Mouse (Mus musculus): ENCODE measurements at regions not wholly inside any gene's neighbourhood (a gene's known extent, or its start where the extent isn't known, plus 50 kb on each side); places are given as distances from the start of the nearest gene placed in this dataset.

GRCm38 (mm10) chr1:13424524-13424923, 2010.6 kb downstream of the A830018L16Rik start:
- no peak for DNase-seq (ENCODE audit: low spot score)

GRCm38 (mm10) chr1:13425601-13426327, 2011.9 kb downstream of the A830018L16Rik start:
- DNase-seq (ENCODE audit: low spot score): no peak

- peak; percentile 59 for DNase-seq (ENCODE audit: low spot score)
Observed at GRCm38 (mm10) chr1:13426328-13427067, 2012.6 kb downstream of the A830018L16Rik start.

GRCm38 (mm10) chr1:13427068-13427434, 2013.1 kb downstream of the A830018L16Rik start:
- DNase-seq (ENCODE audit: low spot score): no peak

GRCm38 (mm10) chr1:13427501-13428207, 2013.7 kb downstream of the A830018L16Rik start:
- no peak for DNase-seq (ENCODE audit: low spot score)

- no peak for DNase-seq (ENCODE audit: low spot score)
Observed at GRCm38 (mm10) chr1:13437747-13438394, 2024.0 kb downstream of the A830018L16Rik start.

- no peak for DNase-seq (ENCODE audit: low spot score)
Observed at GRCm38 (mm10) chr1:13442366-13442765, 2028.5 kb downstream of the A830018L16Rik start.

GRCm38 (mm10) chr1:13454534-13454933, 2040.6 kb downstream of the A830018L16Rik start:
- no peak for DNase-seq (ENCODE audit: low spot score)

GRCm38 (mm10) chr1:13455572-13455971, 2041.7 kb downstream of the A830018L16Rik start:
- no peak for DNase-seq (ENCODE audit: low spot score)

GRCm38 (mm10) chr1:13464311-13464710, 2050.4 kb downstream of the A830018L16Rik start:
- DNase-seq (ENCODE audit: low spot score): no peak

- no peak for DNase-seq (ENCODE audit: low spot score)
Observed at GRCm38 (mm10) chr1:13467174-13467573, 2053.3 kb downstream of the A830018L16Rik start.

- DNase-seq (ENCODE audit: low spot score): no peak
Observed at GRCm38 (mm10) chr1:13467886-13468630, 2054.2 kb downstream of the A830018L16Rik start.

GRCm38 (mm10) chr1:13494727-13495404, 2081.0 kb downstream of the A830018L16Rik start:
- DNase-seq (ENCODE audit: low spot score): no peak

GRCm38 (mm10) chr1:13496386-13496785, 2082.5 kb downstream of the A830018L16Rik start:
- no peak for DNase-seq (ENCODE audit: low spot score)

GRCm38 (mm10) chr1:13500456-13500855, 2086.6 kb downstream of the A830018L16Rik start:
- peak; percentile 37 for DNase-seq (ENCODE audit: low spot score)

- DNase-seq (ENCODE audit: low spot score): no peak
Observed at GRCm38 (mm10) chr1:13501938-13502337, 2088.0 kb downstream of the A830018L16Rik start.

GRCm38 (mm10) chr1:13513761-13514160, 2099.9 kb downstream of the A830018L16Rik start:
- no peak for DNase-seq (ENCODE audit: low spot score)

Measured in ovary, postnatal 14 days (tissue).